Mouse (Mus musculus) embryo, embryonic 9.5 days (tissue): ENCODE measurements around the gene Fbxo28.
"Not testable (repeated sequence)": the region's sequence is repeated elsewhere in the genome, so short reads cannot be mapped to it uniquely, and the experiment has no call there.

ENCODE experiments used
- DNase-seq: peaks from one replicate; pipeline ENCODE4 v3.0.0-alpha.2; 2017; ENCODE audit errors: extremely low spot score

Gene Fbxo28

DNA sequence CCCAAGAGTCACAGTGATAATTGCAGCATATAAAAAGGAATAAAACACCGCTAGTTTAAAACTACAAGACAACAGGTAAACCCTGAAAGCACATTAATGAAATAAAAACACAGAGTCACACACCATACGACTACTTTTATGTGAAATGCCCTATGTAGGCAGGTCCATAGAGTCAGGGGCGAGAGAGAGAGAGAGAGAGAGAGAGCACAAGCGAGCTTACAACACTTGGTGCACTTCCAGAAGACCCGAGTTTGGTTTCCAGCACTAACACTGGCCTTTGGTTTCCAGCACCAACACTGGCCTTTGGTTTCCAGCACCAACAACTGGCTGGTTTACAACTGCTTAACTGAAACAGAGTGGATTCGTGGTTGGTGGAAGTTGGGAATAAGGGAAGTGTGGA lies 564 bp upstream of the Fbxo28 start:
- no peak for DNase-seq

DNA sequence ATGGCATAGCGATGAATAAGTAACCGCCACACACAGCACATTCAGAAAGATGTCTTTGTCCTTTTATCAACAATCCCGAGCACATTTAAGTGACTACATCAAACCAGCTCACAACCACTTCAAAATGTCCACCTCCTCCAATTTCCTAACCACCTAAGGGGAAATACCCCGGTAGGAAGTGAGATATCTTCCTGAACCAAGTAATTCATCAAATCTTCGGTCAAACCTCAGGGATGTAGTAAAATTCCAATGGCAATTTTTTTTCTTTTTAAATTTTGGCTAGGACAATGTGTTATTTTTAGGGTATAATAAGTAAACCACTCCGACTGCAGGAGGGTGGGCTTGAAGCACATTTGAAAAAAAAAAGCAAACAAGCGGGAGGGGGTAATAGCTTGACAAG lies 1.1 kb downstream of the Fbxo28 start:
- no peak for DNase-seq

DNA sequence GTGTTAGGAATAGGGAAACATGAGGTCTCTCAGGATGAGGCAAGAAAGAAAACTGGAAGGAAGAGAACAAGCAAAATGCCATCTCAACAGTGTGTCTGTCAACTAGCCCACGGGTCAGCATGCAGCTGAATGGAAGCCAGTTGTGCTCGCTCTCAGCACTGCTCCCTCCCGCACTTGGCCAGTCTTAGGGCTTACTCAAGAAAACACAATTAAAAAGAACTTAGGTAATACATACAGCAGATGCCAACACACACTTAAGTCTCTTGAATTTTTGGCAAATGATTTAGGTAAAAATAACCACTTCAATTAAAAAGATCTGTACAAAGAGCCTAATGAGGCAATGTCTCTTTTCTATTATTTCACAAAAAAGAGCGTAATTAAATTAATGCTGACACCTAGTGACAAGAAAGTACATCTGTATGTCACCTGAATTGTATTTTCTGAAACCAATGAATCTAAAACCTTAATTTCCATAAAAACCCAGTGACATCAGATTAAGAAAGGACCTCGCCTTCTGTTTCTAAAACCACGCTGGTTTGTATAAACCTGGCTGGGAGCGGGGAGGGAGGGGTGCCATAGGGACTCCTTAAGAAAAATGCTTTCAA lies 2.4 kb downstream of the Fbxo28 start:
- DNase-seq = no peak

DNA sequence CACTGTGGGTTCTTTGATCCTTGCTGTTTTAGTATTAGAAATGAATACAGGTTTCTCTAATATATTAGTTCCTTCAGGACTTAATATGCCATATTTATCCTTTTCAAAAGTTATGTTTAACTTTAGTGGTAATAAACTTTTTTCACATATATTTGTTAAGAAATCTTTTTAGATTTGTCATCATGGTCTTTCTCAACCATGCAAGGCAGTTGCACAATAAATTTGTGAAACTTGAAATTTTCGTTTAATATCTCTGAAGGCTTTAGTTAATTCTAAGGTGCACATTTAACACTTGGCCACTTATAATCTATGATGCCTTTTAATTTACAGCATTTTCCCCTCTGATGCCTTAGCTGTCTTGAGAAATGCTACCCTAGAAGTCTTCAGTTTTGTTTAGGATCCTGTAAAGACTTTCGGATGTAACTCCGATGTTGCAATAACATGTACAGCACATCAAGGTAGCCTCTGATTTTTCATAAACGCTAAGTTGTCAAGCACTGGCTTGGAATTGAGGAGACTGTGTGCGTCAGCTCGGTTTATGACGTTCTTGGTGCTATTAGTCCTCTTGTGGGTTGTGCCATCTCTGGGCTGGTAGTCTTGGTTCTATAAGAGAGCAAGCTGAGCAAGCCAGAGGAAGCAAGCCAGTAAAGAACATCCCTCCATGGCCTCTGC lies 7.5 kb downstream of the Fbxo28 start:
- no peak for DNase-seq

DNA sequence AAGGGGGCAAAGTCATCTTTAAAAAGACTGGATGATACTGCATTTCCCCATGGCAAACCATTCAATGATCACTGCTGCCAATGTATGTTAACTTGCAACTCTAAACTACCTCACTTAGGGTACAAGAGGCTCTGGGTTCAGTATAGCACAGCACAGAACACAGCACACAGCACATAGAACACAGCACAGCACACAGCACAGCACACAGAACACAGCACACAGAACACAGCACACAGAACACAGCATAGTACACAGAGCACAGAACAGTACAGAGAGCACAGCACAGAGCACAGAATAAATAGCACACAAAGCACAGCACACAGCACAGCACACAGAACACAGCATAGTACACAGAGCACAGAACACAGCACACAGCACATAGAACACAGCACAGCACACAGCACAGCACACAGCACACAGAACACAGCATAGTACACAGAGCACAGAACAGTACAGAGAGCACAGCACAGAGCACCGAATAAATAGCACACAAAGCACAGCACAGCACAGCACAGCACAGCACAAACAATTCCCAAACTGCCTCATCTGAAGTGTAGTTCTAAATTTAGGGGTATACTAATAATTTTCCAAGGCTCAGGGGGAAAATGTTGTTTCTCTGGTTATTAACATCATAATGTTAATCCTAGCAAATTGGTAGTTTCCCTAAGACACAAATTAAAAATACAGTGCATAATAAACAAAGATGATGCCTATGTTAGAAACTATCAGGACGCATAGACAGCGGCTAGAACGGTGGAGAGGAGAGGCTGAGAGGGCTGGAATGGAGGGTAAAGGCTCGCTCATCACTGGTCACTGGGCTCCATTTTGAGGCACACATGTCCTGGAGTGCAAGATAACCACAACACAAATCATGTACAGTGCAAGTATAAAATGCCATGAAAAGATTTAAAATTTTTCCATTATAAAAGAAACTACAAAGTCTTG lies 9.1 kb downstream of the Fbxo28 start:
- no peak for DNase-seq

DNA sequence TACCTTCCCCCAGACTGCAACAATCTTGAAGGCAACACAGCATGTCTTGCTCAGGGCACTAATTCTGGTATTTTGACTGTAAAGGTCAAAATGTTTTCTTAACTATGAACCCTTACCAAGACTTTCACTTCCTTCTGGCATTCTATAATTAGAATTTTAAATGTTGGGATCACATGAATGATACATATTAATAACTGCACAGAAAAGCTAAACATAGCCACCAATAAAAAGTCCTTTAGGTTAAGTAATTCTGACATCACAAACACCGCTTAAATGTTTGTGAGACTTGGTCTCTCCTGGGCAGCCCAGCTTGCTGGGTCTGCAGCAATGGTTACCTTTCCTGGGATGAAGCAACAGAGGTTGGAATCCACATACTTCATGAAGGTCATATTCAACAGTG lies 15.5 kb downstream of the Fbxo28 start:
- DNase-seq = no peak

DNA sequence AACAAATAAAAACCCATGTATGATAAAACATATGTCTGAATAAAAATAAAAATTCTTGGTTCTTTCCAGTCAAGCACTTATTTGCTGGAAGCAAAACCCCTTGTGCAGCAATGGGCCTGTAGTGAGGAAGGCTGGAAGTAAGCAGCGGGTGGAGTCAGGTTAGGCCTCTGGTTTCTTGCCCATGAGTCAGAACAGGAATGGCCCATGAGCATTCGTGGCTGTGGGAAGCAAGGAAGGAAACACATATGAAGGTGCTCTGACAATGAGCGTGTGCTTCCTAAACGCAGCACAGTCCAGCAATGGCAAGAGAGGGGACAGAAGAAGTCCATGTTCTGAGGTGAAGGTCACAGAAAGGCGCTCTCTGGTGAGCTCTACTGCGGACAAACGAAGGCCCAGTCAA lies 16.9 kb downstream of the Fbxo28 start:
- DNase-seq = no peak

DNA sequence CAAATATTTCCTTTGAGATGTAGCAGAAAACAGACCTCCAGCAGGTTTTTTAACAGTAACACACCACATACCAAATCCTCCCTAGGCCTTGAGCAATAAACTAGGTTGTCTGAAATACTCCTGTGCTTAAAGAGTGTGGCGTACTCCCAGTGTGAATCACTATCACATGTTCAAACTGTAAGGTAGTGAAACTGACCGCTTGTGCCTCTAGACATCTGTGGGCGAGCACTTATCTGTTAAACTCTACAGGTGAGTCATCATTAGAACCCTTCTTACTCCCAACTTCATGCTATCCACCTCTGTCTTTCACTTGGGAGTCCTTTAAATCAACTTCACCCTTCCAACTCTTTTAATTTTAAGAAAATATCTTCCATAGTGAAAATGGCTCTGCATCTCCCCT lies 18.3 kb downstream of the Fbxo28 start:
- no peak for DNase-seq

DNA sequence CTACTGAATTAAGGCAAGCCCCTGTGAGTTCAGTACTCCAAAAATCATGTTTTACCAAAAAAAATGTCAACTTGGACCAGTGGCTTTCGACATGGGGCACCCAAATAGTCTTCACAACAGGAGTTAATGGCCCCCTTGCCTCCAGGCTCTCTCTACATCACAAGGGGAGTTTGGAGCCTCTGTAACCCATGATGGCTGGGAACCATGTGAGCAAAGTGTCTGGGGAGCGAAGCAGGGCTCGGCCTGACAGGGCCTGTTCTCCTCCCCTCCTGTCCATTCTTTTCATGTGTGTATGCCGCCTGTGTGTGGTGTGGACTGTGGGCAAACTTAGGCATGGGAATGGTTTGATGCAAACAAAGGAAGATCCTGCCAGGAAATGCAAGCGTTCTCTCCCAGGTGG lies 27.2 kb downstream of the Fbxo28 start:
- no peak for DNase-seq

DNA sequence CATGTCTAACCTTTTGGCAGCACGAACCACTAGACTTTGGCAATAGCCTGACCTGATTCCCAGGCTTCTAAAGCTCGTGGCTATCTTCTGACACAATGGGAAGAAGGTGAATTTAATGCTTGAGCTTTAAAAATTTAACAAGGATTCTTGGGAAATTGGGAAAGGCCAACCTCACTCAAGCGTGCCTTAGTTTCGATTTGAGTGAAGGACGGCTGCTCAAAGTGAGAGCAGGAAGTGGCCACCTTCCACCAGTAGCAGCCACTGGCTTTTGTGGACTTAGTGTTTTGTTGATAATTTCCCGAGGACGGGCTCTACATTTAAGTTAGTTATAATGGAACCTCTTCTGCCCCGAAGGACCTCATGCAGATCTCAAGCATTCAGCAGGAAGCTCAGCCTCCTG lies 28.2 kb downstream of the Fbxo28 start:
- DNase-seq = no peak

DNA sequence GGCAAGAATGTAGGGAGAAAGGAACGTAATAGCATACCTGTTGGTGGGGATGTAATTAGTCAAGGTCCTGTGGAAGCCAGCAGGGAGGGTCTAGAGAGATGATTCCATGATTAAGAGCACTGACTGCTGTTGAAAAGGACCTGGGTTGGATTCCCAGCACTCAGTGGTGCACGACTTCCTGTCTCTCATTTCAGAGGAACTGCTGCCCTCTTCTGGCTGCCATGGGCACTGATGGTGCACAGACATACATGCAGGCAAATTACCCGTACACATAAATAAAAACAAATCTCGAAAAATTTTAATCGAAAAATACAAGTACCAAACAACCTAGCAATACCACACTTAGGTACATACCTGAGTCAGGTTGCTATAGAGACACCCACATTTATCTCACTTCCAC lies 30.1 kb downstream of the Fbxo28 start:
- no peak for DNase-seq

DNA sequence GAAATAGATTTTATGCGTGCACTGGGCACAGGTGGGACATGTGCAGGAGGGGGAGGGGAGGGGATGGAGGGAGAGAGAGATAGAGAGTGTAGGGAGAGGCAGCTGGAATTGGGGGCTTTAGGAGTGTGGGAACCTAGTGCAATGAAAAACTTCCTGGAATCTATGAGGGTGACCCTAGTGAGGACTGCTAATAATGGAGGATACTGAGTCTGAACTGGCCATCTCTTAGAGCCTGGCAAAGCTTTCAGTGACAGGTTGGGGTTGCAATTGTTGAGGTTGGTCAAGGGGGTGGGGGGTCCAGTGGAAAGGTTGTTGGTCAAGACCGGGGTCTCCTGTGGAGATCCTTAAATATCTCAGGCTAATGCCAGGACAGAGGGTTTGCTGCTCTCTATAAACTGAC lies 31.1 kb downstream of the Fbxo28 start:
- DNase-seq = no peak

DNA sequence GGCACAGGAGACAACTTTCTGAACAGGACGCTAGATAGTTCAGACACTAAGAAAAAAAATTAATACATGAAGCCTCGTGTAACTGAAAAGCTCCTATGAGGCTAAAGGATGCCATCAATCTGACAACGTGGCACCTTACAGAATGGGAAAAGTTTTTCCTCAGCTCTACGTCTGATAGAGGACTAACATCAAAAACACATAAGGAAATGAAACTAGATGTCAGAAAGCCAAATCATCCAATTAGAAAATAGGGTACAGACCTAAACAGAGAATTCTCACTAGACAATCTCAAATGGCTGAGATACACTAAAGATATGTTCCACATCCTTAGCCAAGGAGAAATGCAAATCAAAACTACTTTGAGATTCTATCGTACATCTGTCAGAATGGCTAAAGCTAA lies 32.0 kb downstream of the Fbxo28 start:
- no peak for DNase-seq

DNA sequence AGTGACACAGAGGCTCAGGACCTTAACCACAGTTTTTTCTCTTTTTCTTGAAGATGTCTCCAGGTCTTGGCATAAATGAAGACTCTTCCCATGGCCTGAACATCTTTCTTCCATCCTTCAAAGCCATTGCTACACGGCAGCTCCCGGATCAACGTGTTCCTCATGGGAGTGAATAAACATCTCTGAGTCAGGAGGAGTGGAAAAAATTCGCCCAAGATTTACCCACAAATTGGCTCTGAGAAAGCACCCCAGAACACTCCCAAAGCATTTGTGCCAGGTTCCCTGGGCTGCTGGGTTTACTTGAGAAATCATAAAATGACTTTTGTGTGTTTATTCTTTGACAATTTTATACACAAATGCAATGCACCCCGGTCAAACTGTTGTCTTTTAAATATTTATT lies 38.5 kb downstream of the Fbxo28 start:
- no peak for DNase-seq

DNA sequence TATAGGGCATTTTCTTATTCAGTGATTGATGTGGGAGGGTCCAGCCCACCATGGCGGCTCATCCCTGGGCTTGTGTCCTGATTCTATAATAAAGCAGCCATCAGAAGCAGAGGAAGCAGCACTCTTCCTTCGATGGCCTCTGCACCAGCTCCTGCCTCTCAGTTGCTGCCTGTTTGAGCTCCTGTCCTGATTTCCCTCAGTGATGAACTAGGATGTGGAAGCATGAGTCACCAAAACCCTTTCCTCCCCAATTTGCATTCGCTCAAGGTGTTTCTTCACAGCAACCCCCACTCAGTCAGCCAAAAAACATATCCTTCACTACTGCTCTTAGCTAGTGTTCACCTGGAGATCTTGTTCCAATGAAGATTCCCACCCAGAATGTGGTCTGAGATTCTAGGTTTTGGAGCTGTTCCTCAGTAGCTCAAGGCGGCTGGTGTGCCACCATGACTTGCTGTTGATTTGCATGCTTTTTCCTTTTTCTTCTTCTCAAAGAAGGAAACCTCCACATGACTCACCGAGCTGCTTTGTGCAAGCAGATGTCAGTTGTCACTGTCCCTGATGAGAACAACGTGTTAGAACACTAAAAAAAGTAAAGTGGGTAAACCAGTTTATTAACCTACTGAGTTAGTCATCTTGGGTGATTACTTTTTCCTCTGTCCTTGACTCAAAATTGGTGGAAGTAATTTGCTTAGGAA lies 39.1 kb downstream of the Fbxo28 start:
- DNase-seq = no peak

DNA sequence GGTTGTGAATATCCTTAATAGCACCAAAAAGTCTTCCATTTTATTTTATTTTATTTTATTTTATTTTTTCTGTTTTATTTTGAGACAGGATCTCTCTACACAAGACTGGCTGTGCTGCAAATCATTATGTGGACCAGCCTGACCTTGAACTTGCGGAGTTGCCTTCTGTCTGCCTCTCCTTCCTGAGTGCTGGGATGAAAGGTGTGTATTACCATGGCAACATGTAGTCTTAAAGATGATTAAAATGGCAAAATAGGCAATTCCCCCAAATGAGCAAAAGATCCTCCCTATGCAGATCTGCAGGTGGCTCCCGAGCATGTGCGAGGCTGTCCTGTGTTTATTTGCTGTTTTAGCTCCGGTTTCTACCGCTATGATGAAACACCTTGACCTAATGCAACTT lies 43.6 kb downstream of the Fbxo28 start:
- no peak for DNase-seq

DNA sequence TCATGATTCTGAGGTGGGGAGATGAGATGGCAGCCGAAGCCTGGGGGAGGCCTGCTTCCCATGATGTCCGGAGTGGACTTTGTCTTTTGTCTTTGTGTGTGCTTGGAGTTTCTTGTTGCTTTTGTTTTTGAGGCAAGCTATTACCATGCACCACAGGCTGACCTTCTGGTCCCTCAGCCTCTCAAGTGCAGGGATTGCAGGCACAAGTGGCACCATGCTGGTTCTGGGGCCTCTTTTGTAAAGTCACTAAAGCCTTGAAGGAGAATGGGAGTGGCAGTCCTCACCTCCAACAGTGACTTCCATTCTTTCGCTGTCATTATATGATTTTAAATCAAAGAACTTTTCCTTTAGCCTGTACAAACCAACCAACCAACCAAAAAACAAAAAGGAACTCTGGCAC lies 44.2 kb downstream of the Fbxo28 start:
- DNase-seq = no peak

DNA sequence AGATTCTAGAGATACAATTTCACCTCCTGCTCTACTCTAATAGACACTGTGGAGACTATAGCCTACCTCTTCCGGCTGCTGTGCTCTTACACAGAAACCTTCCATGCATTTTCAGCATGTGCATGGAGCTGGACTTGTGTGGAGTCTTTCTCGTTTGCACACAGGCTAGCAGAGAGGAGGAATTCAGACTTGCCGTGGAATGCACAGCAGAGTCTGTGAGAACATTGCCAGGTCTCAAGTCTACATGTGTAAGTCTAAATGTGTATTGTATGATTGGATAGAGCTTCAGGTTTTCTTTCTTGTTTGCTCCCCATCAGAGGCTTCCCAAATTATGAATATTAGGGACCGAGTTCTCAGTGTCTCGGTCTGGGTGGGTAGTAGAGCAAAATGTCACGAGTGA lies 44.6 kb downstream of the Fbxo28 start:
- no peak for DNase-seq

DNA sequence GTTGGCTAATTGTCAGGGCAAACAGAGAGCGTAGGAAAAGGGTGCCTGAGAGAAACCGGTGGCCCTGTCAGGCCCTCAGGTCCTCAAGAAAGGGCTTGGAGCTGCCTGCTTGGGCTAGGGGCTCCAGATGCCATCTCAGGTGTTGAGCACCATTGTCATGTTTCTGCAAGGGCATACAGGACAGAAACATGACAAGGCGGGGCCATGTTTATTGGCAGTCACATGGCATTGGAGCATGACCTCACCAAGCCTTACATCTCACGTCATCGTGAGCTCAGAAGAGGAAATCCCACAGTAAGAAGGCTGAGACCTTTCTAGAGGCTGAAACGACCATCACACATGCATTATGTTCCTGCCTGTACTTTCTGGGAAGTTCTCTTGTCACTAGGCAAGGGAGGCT lies 45.3 kb downstream of the Fbxo28 start:
- no peak for DNase-seq

DNA sequence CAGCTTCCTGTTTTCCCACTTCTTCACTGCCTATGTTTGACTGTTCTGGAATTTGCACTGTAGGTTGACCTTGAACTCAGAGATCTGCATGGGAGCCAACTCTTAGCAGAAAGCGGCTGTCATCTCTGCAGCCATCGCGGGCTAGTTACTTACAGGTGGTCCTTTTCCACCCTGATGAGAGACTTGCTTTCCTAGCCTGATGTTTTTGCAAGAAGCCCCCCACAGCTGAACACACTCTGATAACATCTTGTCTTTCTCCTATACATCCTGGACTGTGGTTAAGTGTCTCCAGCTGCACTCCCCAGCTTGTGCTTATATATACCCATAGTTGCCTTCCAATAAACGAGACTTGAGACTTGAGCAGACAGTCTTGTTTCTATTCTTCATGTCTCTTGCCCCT lies 49.1 kb downstream of the Fbxo28 start:
- no peak for DNase-seq

DNA sequence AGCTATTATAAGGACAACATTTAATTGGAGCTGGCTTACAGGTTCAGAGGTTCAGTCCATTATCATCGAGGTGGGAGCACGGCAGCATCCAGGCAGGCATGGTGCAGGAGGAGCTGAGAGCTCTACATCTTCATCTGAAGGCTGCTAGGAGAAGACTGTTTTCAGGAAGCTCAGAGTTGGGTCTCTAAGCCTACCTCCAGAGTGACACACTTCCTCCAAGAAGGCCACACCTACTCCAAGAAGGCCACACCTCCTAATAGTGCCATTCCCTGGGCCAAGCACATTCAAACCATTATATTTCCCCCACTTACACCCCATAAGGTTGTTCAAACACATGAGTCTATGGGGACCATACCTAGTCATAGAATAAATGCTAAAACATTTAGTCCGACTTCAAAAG lies 50.7 kb downstream of the Fbxo28 start:
- DNase-seq = not testable (repeated sequence)

DNA sequence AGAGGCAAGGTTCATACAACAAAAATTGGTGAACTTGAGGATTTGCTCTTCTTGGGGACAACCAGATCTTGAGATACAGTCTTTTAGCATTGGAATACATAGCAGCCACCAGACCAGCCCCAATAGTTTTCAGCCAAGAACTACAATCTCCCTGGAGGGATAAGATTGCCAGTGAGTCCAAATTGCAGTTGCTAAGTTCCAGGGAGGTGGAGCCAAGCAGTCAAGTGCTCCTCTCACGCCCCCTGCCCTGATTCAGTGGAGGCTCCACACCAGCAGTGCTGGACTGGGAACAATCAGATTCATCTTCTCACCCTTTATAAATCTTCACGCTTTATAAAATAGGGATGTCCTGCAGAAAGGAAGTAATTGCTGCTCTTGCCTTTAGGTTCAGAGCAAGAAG lies 51.6 kb downstream of the Fbxo28 start:
- DNase-seq = no peak
